Mouse (Mus musculus) heart, adult 8-10 months (tissue): ENCODE measurements around the gene Arl3. TPM values are rescaled to one million over a fixed set of nuclear protein-coding genes. Genes with fewer than 3 reads are reported as not detected.
A peak's percentile ranks its signal among the peaks of the same experiment; 100 is the strongest.
"Not testable (repeated sequence)": the region's sequence is repeated elsewhere in the genome, so short reads cannot be mapped to it uniquely, and the experiment has no call there.

Experiments used
- DNase-seq: peaks from one replicate; pipeline ENCODE4 v3.0.0; 2022; ENCODE audit warnings: low spot score
- total RNA-seq, 4 experiments: library from RNA; stranded (reverse); gene quantifications; 2 replicates each; pipeline ENCODE4 v1.2.4; 2022

Gene Arl3
- total RNA-seq, 4 experiments from 2014 or later, result 31.3 to 56.0 (median 43.5) TPM

- no peak for DNase-seq
Measured at GRCm38 (mm10) chr19:46591575-46591974, 18.6 kb upstream of the Arl3 start.

- DNase-seq, result peak; percentile 83
Measured at GRCm38 (mm10) chr19:46587823-46588508, 15.0 kb upstream of the Arl3 start.

- DNase-seq, result no peak
Measured at GRCm38 (mm10) chr19:46575196-46575595, 2.2 kb upstream of the Arl3 start.

GRCm38 (mm10) chr19:46573990-46574389 lies 992 bp upstream of the Arl3 start:
- DNase-seq, result no peak

GRCm38 (mm10) chr19:46572548-46572947 lies 450 bp downstream of the Arl3 start:
- DNase-seq, result no peak

- DNase-seq, result no peak
Measured at GRCm38 (mm10) chr19:46571878-46572244, 1.1 kb downstream of the Arl3 start.

- not testable (repeated sequence) for DNase-seq
Measured at GRCm38 (mm10) chr19:46571211-46571877, 1.7 kb downstream of the Arl3 start.

- no peak for DNase-seq
Measured at GRCm38 (mm10) chr19:46564043-46564462, 8.9 kb downstream of the Arl3 start.

GRCm38 (mm10) chr19:46563603-46564002 lies 9.4 kb downstream of the Arl3 start:
- no peak for DNase-seq

GRCm38 (mm10) chr19:46562581-46563515 lies 10.2 kb downstream of the Arl3 start:
- DNase-seq, result peak; percentile 38

GRCm38 (mm10) chr19:46562132-46562531 lies 10.9 kb downstream of the Arl3 start:
- DNase-seq, result peak; percentile 69

GRCm38 (mm10) chr19:46558631-46559030 lies 14.4 kb downstream of the Arl3 start:
- no peak for DNase-seq

- no peak for DNase-seq
Measured at GRCm38 (mm10) chr19:46558009-46558408, 15.0 kb downstream of the Arl3 start.

GRCm38 (mm10) chr19:46553541-46553955 lies 19.4 kb downstream of the Arl3 start:
- DNase-seq, result no peak

GRCm38 (mm10) chr19:46552496-46552895 lies 20.5 kb downstream of the Arl3 start:
- DNase-seq, result no peak

- DNase-seq, result no peak
Measured at GRCm38 (mm10) chr19:46550385-46550784, 22.6 kb downstream of the Arl3 start.

- DNase-seq, result no peak
Measured at GRCm38 (mm10) chr19:46548110-46548509, 24.9 kb downstream of the Arl3 start.

GRCm38 (mm10) chr19:46547565-46547964 lies 25.4 kb downstream of the Arl3 start:
- DNase-seq, result no peak

GRCm38 (mm10) chr19:46542750-46543149 lies 30.2 kb downstream of the Arl3 start:
- DNase-seq, result no peak

- no peak for DNase-seq
Measured at GRCm38 (mm10) chr19:46538213-46538612, 34.8 kb downstream of the Arl3 start.

GRCm38 (mm10) chr19:46537357-46537756 lies 35.6 kb downstream of the Arl3 start:
- no peak for DNase-seq

GRCm38 (mm10) chr19:46534542-46535098 lies 38.4 kb downstream of the Arl3 start:
- DNase-seq, result no peak
